27 mouse cellular contexts compared by ENCODE assay signal in the genomic region with DNA sequence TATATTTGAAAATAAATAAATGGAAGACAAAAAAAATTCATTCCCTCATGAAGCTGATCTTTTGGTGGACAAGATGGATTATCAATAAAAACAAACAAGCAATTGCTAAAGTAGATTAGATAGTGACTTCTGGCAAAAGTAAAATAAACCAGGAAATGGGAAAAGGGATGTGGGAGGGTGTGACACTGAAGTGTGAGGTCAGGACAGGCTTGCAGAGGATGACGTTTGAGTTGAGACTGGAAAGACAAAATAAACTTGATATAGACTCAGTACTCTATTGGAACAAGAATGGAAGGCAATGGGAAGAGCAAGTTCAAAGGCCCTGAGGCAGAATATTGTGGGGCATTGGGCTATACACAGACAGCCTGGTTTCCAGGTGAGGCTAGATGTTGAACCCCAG. TPM values are rescaled to one million over a fixed set of nuclear protein-coding genes. Genes with fewer than 3 reads are reported as not detected.
DNase-seq lines count a peak whose midpoint lies in the region; ATAC-seq and TF ChIP-seq lines count a peak whose summit lies in the region.
"Had no signal": no experiment of that assay in that cellular context is flagged by ENCODE, and none has a peak within 500 bp of the region (broad histone marks: within the 10 kb centered on the region; RNA-seq: fewer than 3 reads in every experiment).

No protein-coding gene starts in this region.

- no peak overlapping the region for H3K27ac ChIP-seq in lung, embryonic 14.5 days (ENCODE audit: low read depth)
- no peak overlapping the region for H3K27ac ChIP-seq in liver, embryonic 12.5 days
- H3K27ac ChIP-seq: embryonic facial prominence, embryonic 12.5 days; embryonic facial prominence, embryonic 15.5 days; gastrocnemius, adult 2 months; heart, embryonic 15.5 days; hindbrain, embryonic 10.5 days; hindbrain, embryonic 13.5 days had no signal

- DNase-seq in lung, embryonic 14.5 days, result peak; percentile 66
- DNase-seq in lung, adult 2 months, result no peak
- DNase-seq in lung, postnatal 10 days, result peak; percentile 55
- peak; percentile 68 for DNase-seq in lung, postnatal 36 days
- no peak for DNase-seq in urinary bladder, adult 2 months (ENCODE audit: low spot score)
- DNase-seq: adrenal gland, adult 2 months; adrenal gland, postnatal 14 days; cerebellum, adult 11 months; cerebellum, adult 2 months; cerebellum, adult 9-11 months; cerebellum, postnatal 25 days; forebrain, postnatal 0 days; gastrocnemius, adult 2 months; gastrocnemius, postnatal 14 days; heart, adult 11 months; heart, postnatal 10 days; heart, postnatal 36 days had no signal

- no peaks in the 10 kb centered on the region for H3K36me3 ChIP-seq in lung, embryonic 14.5 days (ENCODE audit: insufficient read depth)
- H3K36me3 ChIP-seq in liver, embryonic 12.5 days, result no peaks in the 10 kb centered on the region
- H3K36me3 ChIP-seq: embryonic facial prominence, embryonic 12.5 days; embryonic facial prominence, embryonic 15.5 days; heart, embryonic 12.5 days; heart, embryonic 15.5 days; hindbrain, embryonic 10.5 days; hindbrain, embryonic 13.5 days had no signal

- WGBS in lung, embryonic 14.5 days, result 3% methylated on average over 1 of the region's 1 CpGs
- 8% methylated on average over 1 of the region's 1 CpGs for WGBS in lung, adult 2 months
- WGBS in liver, embryonic 12.5 days (ENCODE audit: insufficient replicate concordance), result 6% methylated on average over 1 of the region's 1 CpGs

- TF ChIP-seq POLR2A in lung, adult 2 months (IDR thresholded peaks at IDR 0.05; ENCODE audit: borderline replicate concordance, extremely low read depth, low read depth, low read length), result no peak

- no peak overlapping the region for H3K4me3 ChIP-seq in lung, embryonic 14.5 days (ENCODE audit: low read depth, low read length)
- H3K4me3 ChIP-seq in lung, adult 2 months (replicated peaks; ENCODE audit: extremely low read depth, low read depth, low read length), result no peak overlapping the region
- H3K4me3 ChIP-seq in liver, embryonic 12.5 days, result no peak overlapping the region
- H3K4me3 ChIP-seq: embryonic facial prominence, embryonic 12.5 days; embryonic facial prominence, embryonic 15.5 days; gastrocnemius, adult 2 months; heart, embryonic 12.5 days; heart, embryonic 15.5 days; hindbrain, embryonic 10.5 days; hindbrain, embryonic 13.5 days had no signal

- H3K9ac ChIP-seq in lung, embryonic 14.5 days, result no peak overlapping the region
- no peak overlapping the region for H3K9ac ChIP-seq in liver, embryonic 12.5 days
- H3K9ac ChIP-seq: embryonic facial prominence, embryonic 12.5 days; embryonic facial prominence, embryonic 15.5 days; forebrain, postnatal 0 days; heart, embryonic 12.5 days; heart, embryonic 15.5 days; hindbrain, embryonic 13.5 days had no signal

- peaks cover 12% of the 10 kb centered on the region for H3K4me1 ChIP-seq in lung, embryonic 14.5 days (ENCODE audit: insufficient read depth)
- H3K4me1 ChIP-seq in lung, adult 2 months (ENCODE audit: control insufficient read depth, insufficient read depth, low read length), result no peaks in the 10 kb centered on the region; the same call in none of the 2 replicates
- peaks cover 25% of the 10 kb centered on the region for H3K4me1 ChIP-seq in liver, embryonic 12.5 days

- H3K4me2 ChIP-seq in lung, embryonic 14.5 days, result no peak overlapping the region
- no peak overlapping the region for H3K4me2 ChIP-seq in liver, embryonic 12.5 days
- H3K4me2 ChIP-seq: embryonic facial prominence, embryonic 12.5 days; embryonic facial prominence, embryonic 15.5 days; heart, embryonic 12.5 days; heart, embryonic 15.5 days; hindbrain, embryonic 13.5 days had no signal

- no peaks in the 10 kb centered on the region for H3K9me3 ChIP-seq in lung, embryonic 14.5 days (ENCODE audit: low read depth, low read length)
- no peaks in the 10 kb centered on the region for H3K9me3 ChIP-seq in liver, embryonic 12.5 days (replicated peaks)
- H3K9me3 ChIP-seq: embryonic facial prominence, embryonic 12.5 days; embryonic facial prominence, embryonic 15.5 days; heart, embryonic 12.5 days; heart, embryonic 15.5 days; hindbrain, embryonic 10.5 days; hindbrain, embryonic 13.5 days had no signal

- no peaks in the 10 kb centered on the region for H3K27me3 ChIP-seq in lung, embryonic 14.5 days (ENCODE audit: insufficient read depth, low read length)
- H3K27me3 ChIP-seq in liver, embryonic 12.5 days (replicated peaks), result peaks cover 4% of the 10 kb centered on the region; the same call in 1 of the 2 replicates
- H3K27me3 ChIP-seq: embryonic facial prominence, embryonic 12.5 days; embryonic facial prominence, embryonic 15.5 days; heart, embryonic 12.5 days; heart, embryonic 15.5 days; hindbrain, embryonic 13.5 days had no signal

- no peak for TF ChIP-seq CTCF in lung, embryonic 14.5 days (IDR thresholded peaks at IDR 0.05; ENCODE audit: low read depth)
- no peak for TF ChIP-seq CTCF in lung, adult 2 months (IDR thresholded peaks at IDR 0.05; ENCODE audit: insufficient read depth, low read length)

- no peak for ATAC-seq in lung, embryonic 14.5 days (ENCODE audit: insufficient read depth)
- no peak for ATAC-seq in liver, embryonic 12.5 days
- ATAC-seq: CD4-positive, CD25-positive, alpha-beta regulatory T cell, adult 4 months; forebrain, embryonic 14.5 days; forebrain, postnatal 0 days had no signal

RNA-seq across cellular contexts. Expression of gene Adamts10, which starts 3.6 kb away (rescaled TPM):
- polyA plus RNA-seq in lung, embryonic 14.5 days (2014; fragmentation: Nextera tagmentation; extraction: Ambion mirVana), result 117 and 126 TPM in 2 replicates
- polyA plus RNA-seq in lung, adult 2 months (2012; rRNA removed), result 252 and 259 TPM in 2 replicates
- 78.8 and 99.6 TPM in 2 replicates for polyA plus RNA-seq in urinary bladder, adult 2 months (2012; rRNA removed)
- 12.3 and 13.7 TPM in 2 replicates for polyA plus RNA-seq in liver, embryonic 12.5 days (2016; fragmentation: Nextera tagmentation; extraction: Ambion mirVana)

RNA-seq across cellular contexts. Expression of gene Myo1f, which starts 35.1 kb away (rescaled TPM):
- 4.3 and 4.7 TPM in 2 replicates for polyA plus RNA-seq in lung, embryonic 14.5 days (2014; fragmentation: Nextera tagmentation; extraction: Ambion mirVana)
- 13.2 and 18.6 TPM in 2 replicates for polyA plus RNA-seq in lung, adult 2 months (2012; rRNA removed)
- polyA plus RNA-seq in urinary bladder, adult 2 months (2012; rRNA removed), result 6.4 and 6.5 TPM in 2 replicates
- 7.4 and 8.5 TPM in 2 replicates for polyA plus RNA-seq in liver, embryonic 12.5 days (2016; fragmentation: Nextera tagmentation; extraction: Ambion mirVana)
- polyA plus RNA-seq: C2C12 had no signal

Comparison
In these comparisons a context has a peak if more than half of its experiments do, and no peak if none do; other contexts are left out.
1. DNase-seq: peak in lung, embryonic 14.5 days (single experiment), lung, postnatal 10 days (single experiment) and lung, postnatal 36 days (single experiment); none in lung, adult 2 months (single experiment) and urinary bladder, adult 2 months (single experiment).